Mouse (Mus musculus): ENCODE data around the gene Rpap1.

Rpap1 gene

GRCm38 (mm10) chr2:119799181-119799960 is 12.0 kb upstream of the Rpap1 start:
- DNase-seq (ENCODE audit: low spot score in 2 of 2): peak; percentile 17 to 58

- peak; percentile 42 for DNase-seq (ENCODE audit: low spot score in 2 of 2)
Measured at GRCm38 (mm10) chr2:119798246-119798927, 11.1 kb upstream of the Rpap1 start.

DNA sequence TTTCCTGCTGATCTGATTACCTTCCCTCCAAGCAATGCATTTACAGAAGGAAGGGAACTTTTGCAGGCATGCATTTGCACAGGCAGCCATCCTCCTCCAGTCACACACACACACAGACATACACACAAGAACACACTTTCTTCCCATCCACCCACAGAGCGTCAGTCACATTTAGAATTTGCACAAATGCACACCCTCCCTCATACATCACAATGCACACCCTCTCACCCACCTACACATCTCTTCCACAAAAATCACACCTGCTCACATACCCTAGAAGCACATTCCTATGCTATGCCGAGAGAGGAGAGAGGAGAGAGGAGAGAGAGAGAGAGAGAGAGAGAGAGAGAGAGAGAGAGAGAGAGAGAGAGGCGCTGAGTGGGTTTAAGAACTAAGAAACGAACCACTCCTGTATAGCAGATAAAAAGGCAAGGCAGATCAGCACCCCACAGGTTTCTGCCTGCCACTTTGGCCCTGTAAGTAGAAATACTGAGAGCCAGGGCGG is 10.0 kb upstream of the Rpap1 start, which contains the start of gene Tyro3:
Gene Tyro3, plus strand, starts transcription at position 455 of the 505 bp plus-strand sequence.
- DNase-seq (ENCODE audit: low spot score in 2 of 2): no peak

GRCm38 (mm10) chr2:119789996-119790395 is 2.7 kb upstream of the Rpap1 start:
- no peak for DNase-seq (ENCODE audit: low spot score in 2 of 2)

GRCm38 (mm10) chr2:119767246-119767645 is 20.1 kb downstream of the Rpap1 start:
- DNase-seq (ENCODE audit: low spot score in 2 of 2): no peak

DNA sequence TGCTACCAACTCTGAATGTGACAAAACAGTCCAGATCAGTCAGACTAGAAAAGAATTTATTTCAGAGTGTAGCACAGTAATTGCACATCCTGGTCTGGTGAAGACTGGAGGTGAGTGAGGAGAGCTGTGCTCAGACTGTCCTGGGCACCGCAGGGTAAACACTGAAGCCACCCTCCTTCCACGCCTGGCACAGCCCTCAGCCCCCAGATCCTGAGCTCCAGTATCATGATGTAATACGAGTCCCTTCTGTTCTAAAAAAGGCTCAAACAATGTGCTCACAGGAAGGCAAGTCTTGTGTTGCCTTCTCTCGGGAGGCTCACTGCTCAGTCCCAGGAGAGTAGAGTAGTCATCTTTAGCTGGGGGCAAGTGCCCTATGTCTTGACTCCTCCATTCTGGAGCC is 23.4 kb downstream of the Rpap1 start:
- no peak for DNase-seq (ENCODE audit: low spot score in 2 of 2)

- DNase-seq (ENCODE audit: low spot score in 2 of 2): no peak
Measured at GRCm38 (mm10) chr2:119762276-119762675, 25.1 kb downstream of the Rpap1 start.

- no peak for DNase-seq (ENCODE audit: low spot score in 2 of 2)
Measured at GRCm38 (mm10) chr2:119760251-119760650, 27.1 kb downstream of the Rpap1 start, which contains the start of gene Ltk. Ltk (minus strand) TSS chr2:119760431.

DNA sequence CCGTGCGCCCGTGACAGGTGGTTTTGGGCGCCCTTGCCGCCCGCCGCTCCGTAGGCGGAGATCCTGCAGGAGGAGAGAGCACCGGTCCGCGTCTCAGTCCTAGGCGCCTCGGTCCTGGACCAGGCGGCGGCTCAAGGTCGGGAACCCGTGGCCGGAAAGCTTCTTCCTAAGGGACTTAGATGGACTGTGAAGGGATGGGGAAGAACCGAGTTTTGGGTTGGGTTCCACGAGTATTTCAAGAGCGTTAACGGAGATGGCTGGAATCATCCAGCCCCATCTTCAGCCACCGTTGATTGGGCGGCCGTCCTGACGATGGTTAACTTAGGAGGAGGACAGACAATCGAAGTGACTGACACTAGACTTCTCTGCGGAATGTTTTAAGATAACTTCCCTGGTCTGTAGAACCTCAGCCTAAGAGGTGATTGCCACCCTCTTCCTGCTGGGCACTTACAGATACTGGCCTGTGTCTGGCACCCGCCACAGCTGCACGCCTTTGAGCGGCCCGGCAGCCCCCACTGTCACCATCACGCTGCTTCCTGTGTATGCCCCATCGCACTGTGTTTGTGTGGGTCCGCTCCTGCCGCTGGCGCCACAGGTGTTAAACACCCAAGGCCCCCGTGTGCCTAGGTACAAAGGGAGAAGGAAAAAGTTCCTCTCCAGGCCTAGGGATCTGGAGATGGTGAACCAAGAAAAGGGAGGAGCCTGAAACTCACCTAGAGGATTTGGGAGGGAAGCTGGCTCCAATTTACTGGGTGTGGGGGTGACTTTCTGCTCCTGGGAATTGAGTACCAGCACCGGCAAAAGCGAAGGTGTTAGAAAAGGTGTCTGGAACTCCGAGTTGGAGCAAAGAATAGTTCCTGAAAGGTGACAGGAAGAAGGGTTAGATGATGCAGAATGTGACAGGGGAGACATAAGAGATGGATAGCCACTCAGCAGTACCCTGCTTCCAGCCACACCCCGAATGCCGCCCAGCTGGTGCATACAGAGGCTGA is 28.2 kb downstream of the Rpap1 start:
- no peak for DNase-seq (ENCODE audit: low spot score in 2 of 2)

- DNase-seq (ENCODE audit: low spot score in 2 of 2): peak in 1 of 2 experiments; percentile 51
Measured at GRCm38 (mm10) chr2:119758101-119758843, 29.1 kb downstream of the Rpap1 start.

- no peak for DNase-seq (ENCODE audit: low spot score in 2 of 2)
Measured at GRCm38 (mm10) chr2:119757601-119758100, 29.7 kb downstream of the Rpap1 start.

DNA sequence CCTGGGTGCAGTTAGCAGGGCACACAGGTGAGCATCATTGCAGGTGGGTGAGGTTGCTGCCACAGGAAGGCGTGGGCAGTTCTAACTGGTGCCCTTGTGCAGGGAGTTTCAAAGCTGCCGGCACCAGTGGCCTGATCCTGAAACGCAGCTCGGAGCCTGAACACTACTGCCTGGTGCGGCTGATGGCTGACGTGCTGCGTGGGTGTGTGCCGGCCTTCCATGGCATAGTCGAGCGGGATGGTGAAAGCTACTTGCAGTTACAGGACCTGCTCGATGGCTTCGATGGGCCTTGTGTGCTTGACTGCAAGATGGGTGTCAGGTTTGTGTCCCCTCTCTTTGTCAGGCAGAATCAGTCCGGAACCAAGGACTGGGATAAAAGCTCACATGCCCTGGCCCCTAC is 38.1 kb downstream of the Rpap1 start:
- DNase-seq (ENCODE audit: low spot score in 2 of 2): no peak

DNA sequence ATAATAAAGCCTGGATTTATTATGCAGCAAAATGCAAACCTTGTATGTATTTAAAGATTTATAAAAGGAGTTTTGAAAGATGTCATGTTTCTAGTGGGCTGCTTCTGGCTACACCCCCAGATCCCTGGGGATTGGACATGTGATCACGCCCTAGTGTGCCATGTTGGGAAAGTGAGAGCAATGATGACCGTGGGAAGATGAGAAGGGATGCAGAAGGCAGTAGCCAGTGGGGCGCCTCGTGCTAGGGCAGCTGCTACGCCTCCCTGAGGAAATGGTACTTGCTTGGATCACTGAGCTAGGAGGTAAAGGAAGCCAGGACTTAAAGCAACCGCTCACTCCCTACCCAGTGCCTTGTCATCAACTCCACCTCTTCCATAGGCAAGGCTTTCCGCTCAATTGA is 39.8 kb downstream of the Rpap1 start:
- DNase-seq (ENCODE audit: low spot score in 2 of 2): no peak

DNA sequence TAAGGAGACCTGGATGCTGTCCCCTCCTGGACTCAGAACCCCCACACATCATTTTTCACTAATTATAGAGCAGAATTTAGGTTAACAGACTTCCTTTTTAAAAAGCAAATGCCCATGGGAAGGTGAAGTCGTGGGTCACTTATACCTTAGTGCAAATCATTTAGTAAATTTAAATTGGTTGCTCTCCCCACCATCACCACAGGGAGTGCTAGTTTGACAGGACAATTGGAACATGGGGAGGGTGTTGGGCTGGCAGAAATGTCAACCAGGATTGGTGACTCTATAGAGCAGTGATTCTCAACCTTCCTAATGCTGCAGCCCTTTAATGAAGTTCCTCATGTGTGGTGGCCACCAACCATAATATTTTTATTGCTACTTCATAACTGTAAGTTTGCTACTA is 42.1 kb downstream of the Rpap1 start:
- DNase-seq (ENCODE audit: low spot score in 2 of 2): no peak

- peak; percentile 47 to 52 for DNase-seq (ENCODE audit: low spot score in 2 of 2)
Measured at GRCm38 (mm10) chr2:119744163-119745111, 42.9 kb downstream of the Rpap1 start.

GRCm38 (mm10) chr2:119743808-119744162 is 43.6 kb downstream of the Rpap1 start:
- no peak for DNase-seq (ENCODE audit: low spot score in 2 of 2)

GRCm38 (mm10) chr2:119743176-119743807 is 44.0 kb downstream of the Rpap1 start:
- DNase-seq (ENCODE audit: low spot score in 2 of 2): no peak

DNA sequence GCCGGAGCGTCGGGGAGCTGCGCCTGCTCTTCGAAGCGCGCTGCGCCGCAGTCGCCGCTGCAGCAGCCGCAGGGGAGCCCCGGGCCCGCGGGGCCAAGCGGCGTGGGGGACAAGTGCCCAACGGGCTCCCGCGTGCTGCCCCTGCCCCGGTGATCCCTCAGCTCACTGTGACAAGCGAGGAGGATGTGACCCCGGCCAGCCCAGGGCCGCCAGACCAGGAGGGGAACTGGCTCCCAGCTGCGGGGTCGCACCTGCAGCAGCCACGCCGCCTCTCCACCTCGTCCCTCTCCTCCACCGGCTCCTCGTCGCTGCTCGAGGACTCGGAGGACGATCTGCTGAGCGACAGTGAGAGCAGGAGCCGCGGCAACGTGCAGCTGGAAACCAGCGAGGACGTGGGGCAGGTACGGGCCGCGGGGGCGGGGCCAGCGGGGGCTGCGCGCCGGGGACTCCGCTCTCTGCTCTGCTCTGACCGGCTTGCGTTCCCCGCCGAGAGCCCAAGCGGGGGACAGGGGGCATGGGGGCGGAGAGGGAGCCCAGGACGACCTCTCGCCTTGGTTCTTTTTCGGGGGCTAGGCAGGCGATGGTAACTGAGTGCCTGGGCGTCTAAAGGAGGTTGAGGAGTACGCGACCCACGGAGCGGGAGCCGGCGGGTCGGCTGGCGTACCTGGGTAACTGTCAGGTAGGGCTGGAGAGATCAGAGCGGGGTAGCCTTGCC is 44.7 kb downstream of the Rpap1 start:
- DNase-seq (ENCODE audit: low spot score in 2 of 2): peak in 1 of 2 experiments; percentile 49

Data from urinary bladder, adult 18-20 months (tissue).